Mouse (Mus musculus): Measurements from ENCODE around the gene Aftph. TPM values are rescaled to one million over a fixed set of nuclear protein-coding genes. Genes with fewer than 3 reads are reported as not detected.

Aftph gene
- polyA plus RNA-seq, 1 experiment from 2014 or later: 26.5 TPM

DNA sequence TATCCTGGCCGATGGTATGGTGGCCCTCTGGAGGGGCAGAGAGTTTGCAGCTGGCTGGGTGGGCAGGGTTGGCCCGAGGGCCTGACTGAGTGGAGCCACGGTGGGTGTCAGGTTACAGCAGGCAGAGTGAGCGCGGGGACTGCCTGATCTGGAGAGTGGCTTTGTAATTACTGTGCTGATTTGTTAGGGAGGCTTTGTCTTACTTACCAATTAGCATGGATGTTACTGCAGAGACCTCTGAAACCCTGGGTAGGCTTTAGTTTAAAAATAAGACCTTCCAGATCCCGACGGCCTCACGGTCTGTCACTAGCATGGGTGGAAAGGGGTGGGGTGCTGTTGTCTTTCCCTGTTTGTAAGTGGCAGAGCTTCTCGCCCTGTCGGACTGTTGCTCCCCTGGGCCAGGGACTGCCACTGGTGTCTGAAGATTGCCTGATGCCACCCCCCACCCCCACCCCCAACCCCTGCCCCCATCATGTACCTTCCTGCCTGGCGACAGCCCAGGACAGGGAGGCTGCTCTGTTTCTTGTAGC is 101.4 kb downstream of the Aftph start:
- H3K27ac ChIP-seq (ENCODE audit: low read depth, low read length): peak overlapping the region; percentile 26
- 26% methylated on average over 11 of the region's 11 CpGs for WGBS
- no peak overlapping the region for H3K9ac ChIP-seq (ENCODE audit: low read depth, low read length)
- no peaks in the 10 kb centered on the region for H3K36me3 ChIP-seq (ENCODE audit: control insufficient read depth, insufficient read depth, low read length)
- peak overlapping the region; percentile 51 for H3K4me2 ChIP-seq
- no peak for DNase-seq (ENCODE audit: low spot score)
- H3K4me1 ChIP-seq (replicated peaks; ENCODE audit: control insufficient read depth, insufficient read depth, low read length): peaks cover 44% of the 10 kb centered on the region
- no peaks in the 10 kb centered on the region for H3K27me3 ChIP-seq (replicated peaks; ENCODE audit: control insufficient read depth, insufficient read depth, low read length)
- no peak; the same call in 1 of the 2 replicates for ATAC-seq (replicated peaks; ENCODE audit: low FRiP score)
- no peak overlapping the region for H3K4me3 ChIP-seq (ENCODE audit: low read depth, low read length)
- H3K9me3 ChIP-seq (ENCODE audit: control insufficient read depth, low read length): no peaks in the 10 kb centered on the region

DNA sequence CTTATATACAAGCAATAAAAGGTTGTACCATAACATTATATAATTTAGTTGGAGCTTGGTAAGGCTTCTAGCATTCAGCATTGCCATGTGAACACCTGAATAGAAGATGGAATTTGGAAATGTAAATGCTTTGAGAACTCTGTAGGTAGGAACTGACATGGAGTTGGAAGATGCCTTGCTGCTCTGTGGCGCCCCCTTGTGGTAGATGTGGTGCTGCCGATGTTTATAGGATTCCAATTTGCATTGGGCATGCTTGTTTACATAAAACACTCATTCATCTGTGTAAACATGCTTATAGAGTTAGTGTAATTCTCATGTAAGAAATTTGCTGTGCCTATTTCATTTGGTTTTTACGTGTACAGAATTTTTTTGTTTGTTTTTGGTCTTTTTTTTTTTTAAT is 102.5 kb downstream of the Aftph start:
- no peak overlapping the region for H3K4me2 ChIP-seq
- no peaks in the 10 kb centered on the region for H3K36me3 ChIP-seq (ENCODE audit: control insufficient read depth, insufficient read depth, low read length)
- H3K27ac ChIP-seq (ENCODE audit: low read depth, low read length): no peak overlapping the region
- no peak for ATAC-seq (replicated peaks; ENCODE audit: low FRiP score)
- no peaks in the 10 kb centered on the region for H3K27me3 ChIP-seq (replicated peaks; ENCODE audit: control insufficient read depth, insufficient read depth, low read length)
- DNase-seq (ENCODE audit: low spot score): peak; percentile 36
- WGBS: 20% methylated on average over 3 of the region's 3 CpGs
- H3K4me1 ChIP-seq (replicated peaks; ENCODE audit: control insufficient read depth, insufficient read depth, low read length): peaks cover 54% of the 10 kb centered on the region
- no peaks in the 10 kb centered on the region for H3K9me3 ChIP-seq (ENCODE audit: control insufficient read depth, low read length)
- no peak overlapping the region for H3K9ac ChIP-seq (ENCODE audit: low read depth, low read length)
- no peak overlapping the region for H3K4me3 ChIP-seq (ENCODE audit: low read depth, low read length)

DNA sequence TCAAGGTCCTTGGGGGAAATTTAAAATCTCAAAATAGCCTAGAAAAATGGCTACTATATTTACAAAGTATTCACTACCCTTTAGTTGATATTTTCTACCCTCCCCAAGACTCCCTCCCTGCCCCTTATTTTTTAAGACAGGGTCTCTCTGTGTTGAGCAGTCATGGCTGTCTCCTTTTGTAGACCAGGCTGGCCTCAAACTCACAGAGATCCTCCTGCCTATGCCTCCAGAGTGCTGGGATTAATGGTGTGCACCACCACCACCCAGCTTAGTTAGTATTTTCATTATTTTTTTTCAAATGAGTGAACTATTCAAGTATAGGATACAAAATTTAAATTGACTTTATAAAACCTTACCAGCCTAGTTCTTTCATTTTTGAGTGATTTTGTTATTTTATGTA is 104.3 kb downstream of the Aftph start:
- Histone ChIP-seq H3K27ac (ENCODE audit: low read depth, low read length) (no peak overlapping the region), H3K9ac (ENCODE audit: low read depth, low read length) (no peak overlapping the region)

DNA sequence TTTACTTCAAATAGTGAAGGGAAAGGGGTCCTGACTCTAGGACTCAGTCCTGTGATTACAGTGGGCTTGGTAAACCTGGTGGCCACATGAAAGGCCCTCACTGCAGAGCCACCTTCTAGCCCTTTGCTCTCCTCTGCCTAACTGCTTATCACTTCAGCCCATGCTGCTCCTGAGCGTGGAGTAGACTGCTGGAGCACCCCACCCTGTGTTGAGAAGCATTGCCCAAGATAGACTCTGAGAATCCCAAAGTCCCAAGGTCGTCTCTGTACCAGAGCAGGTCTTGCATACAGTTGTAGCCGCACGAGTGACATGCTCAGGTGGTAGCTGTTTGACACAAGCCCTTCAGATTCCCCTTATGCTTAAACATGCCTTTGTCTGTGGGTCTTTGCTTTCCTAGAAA is 105.3 kb downstream of the Aftph start:
- no peaks in the 10 kb centered on the region for H3K27me3 ChIP-seq (replicated peaks; ENCODE audit: control insufficient read depth, insufficient read depth, low read length)
- H3K4me2 ChIP-seq: peak overlapping the region; percentile 92
- WGBS: 31% methylated on average over 4 of the region's 4 CpGs
- no peaks in the 10 kb centered on the region for H3K9me3 ChIP-seq (ENCODE audit: control insufficient read depth, low read length)
- H3K4me3 ChIP-seq (ENCODE audit: low read depth, low read length): peak overlapping the region; percentile 5; the same call in 1 of the 2 replicates
- peaks cover 59% of the 10 kb centered on the region for H3K4me1 ChIP-seq (replicated peaks; ENCODE audit: control insufficient read depth, insufficient read depth, low read length)
- no peaks in the 10 kb centered on the region for H3K36me3 ChIP-seq (ENCODE audit: control insufficient read depth, insufficient read depth, low read length)
- DNase-seq (ENCODE audit: low spot score) (peak; percentile 49), ATAC-seq (replicated peaks; ENCODE audit: low FRiP score) (peak; percentile 80)
- H3K27ac ChIP-seq (ENCODE audit: low read depth, low read length): peak overlapping the region; percentile 81
- H3K9ac ChIP-seq (ENCODE audit: low read depth, low read length): peak overlapping the region; percentile 49

More for the DNA sequence above, 104.3 kb downstream of the Aftph start:
- H3K27me3 ChIP-seq (replicated peaks; ENCODE audit: control insufficient read depth, insufficient read depth, low read length): no peaks in the 10 kb centered on the region
- H3K4me1 ChIP-seq (replicated peaks; ENCODE audit: control insufficient read depth, insufficient read depth, low read length): peaks cover 62% of the 10 kb centered on the region
- no peaks in the 10 kb centered on the region for H3K9me3 ChIP-seq (ENCODE audit: control insufficient read depth, low read length)
- no peak overlapping the region for H3K4me3 ChIP-seq (ENCODE audit: low read depth, low read length)
- DNase-seq (ENCODE audit: low spot score) (no peak), ATAC-seq (replicated peaks; ENCODE audit: low FRiP score) (no peak)
- H3K4me2 ChIP-seq: no peak overlapping the region
- H3K36me3 ChIP-seq (ENCODE audit: control insufficient read depth, insufficient read depth, low read length): no peaks in the 10 kb centered on the region

DNA sequence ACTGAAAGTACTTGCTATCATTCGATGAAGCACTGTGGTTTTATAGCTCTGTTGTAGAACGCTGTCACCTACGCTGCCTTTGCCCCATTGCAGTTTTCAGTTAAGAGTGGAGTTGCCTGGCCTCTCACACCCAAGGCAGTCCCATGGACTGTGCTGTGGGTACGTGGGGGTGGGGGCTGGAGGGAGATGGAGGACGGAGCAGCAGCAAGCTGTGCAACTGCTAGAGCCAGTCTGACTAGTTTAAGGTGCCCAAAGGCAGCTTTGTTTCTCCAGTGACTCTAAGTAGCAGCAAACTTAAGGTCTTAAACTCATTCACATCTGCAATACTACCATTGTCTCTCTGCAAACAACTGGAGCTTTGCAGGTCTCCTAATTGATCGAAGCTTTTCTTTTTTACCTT is 105.7 kb downstream of the Aftph start:
- H3K4me3 ChIP-seq (ENCODE audit: low read depth, low read length): 0 out of 2 replicates have a peak overlapping the region, but pooled peaks have one; percentile 2

More for the DNA sequence above, 105.7 kb downstream of the Aftph start:
- H3K9me3 ChIP-seq (ENCODE audit: control insufficient read depth, low read length): no peaks in the 10 kb centered on the region
- peak overlapping the region; percentile 81 for H3K27ac ChIP-seq (ENCODE audit: low read depth, low read length)
- WGBS: 34% methylated on average over 6 of the region's 6 CpGs
- ATAC-seq (replicated peaks; ENCODE audit: low FRiP score) (no peak), DNase-seq (ENCODE audit: low spot score) (no peak)
- H3K9ac ChIP-seq (ENCODE audit: low read depth, low read length): 0 out of 2 replicates have a peak overlapping the region, but pooled peaks have one; percentile 2
- no peaks in the 10 kb centered on the region for H3K36me3 ChIP-seq (ENCODE audit: control insufficient read depth, insufficient read depth, low read length)
- H3K27me3 ChIP-seq (replicated peaks; ENCODE audit: control insufficient read depth, insufficient read depth, low read length): no peaks in the 10 kb centered on the region
- peak overlapping the region; percentile 92 for H3K4me2 ChIP-seq
- H3K4me1 ChIP-seq (replicated peaks; ENCODE audit: control insufficient read depth, insufficient read depth, low read length): peaks cover 54% of the 10 kb centered on the region

Other genes with a start within 250 kb of the Aftph start
- 16.2 and 21.4 TPM in 2 replicates for gene Sertad2, start 198.3 kb downstream of the Aftph start, polyA plus RNA-seq (2014; fragmentation: Nextera tagmentation; extraction: Ambion mirVana)
- 20.4 and 25.4 TPM in 2 replicates for gene Lgalsl, start 89.5 kb upstream of the Aftph start, polyA plus RNA-seq (2014; fragmentation: Nextera tagmentation; extraction: Ambion mirVana)

All from liver, embryonic 11.5 days (tissue).